Mouse (Mus musculus) gastrocnemius, adult 8-10 months (tissue): ENCODE data around the gene Wdr60. TPM values are rescaled to one million over a fixed set of nuclear protein-coding genes. Genes with fewer than 3 reads are reported as not detected.
"Not testable (repeated sequence)": the region's sequence is repeated elsewhere in the genome, so short reads cannot be mapped to it uniquely, and the experiment has no call there.

Experiments
- DNase-seq, 2 experiments: peaks; one replicate each; pipeline ENCODE4 v3.0.0; 2022; ENCODE audit warnings: low spot score in 2 of 2
- total RNA-seq, 4 experiments: library from RNA; stranded (reverse); gene quantifications; 2 replicates each; pipeline ENCODE4 v1.2.4; 2022

Wdr60 gene
- 10 to 100 TPM; 13.8 to 19.6 (median 14.2) TPM for total RNA-seq

DNA sequence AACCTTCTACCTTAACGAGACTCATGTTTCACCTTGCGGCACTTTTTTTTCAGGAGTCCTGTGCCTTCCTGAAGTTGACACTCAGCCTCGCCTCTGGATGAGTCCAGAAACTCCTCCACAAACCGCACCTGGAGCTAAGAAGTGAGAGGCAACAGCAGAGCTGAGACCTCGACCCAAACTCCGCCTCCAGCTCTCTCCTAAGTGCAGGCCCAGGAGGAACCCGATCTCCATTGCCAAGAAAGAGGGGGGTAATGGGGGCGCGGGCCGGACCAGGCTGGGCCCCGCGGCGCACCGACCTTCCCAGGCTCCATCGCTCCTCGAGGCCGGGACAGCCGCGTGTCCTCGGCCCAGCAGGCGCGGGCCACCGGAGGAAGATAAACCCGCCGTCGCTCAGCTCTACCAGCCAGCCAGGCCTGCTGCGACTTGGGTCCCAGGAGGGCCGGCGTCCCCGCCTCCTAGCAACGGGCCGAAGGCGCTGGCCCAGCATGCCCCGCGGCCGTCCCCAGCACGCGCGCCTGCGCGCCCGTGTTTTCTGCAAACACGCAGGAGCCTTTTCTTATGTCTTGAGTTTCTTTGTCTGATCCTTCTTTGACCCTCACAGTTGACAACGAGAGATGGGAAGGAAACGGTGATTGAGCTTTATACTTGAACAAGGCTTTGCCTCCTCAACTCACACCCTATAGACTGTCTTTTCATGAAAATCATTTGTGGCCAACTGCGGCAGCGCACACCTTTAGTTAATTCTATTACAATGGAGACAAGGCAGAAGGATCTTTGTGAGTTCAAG is at the start of gene Wdr60:
Gene Wdr60 (minus strand): TSS at position 468 of the 787 bp plus-strand sequence.
- peak; percentile 81 to 86 for DNase-seq

DNA sequence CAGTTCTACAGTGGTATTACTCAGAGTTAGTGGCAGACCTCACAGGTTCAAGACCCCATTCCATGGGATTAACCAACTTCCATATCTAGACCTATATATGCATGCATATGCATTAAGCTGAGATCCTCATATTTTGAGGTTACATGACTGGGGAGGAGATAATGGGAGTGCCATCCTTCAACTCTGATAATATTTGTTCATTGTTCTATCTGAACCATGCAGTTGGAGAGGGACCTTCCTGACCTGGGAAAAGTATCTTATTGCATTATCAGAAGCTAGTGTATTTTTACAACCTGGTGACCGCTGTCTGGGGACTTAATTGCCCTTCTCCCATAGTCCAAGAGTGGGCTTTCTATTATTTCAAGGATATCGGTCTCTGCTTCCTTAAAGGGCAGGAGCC is 45.8 kb upstream of the Wdr60 start:
- DNase-seq, result no peak

DNA sequence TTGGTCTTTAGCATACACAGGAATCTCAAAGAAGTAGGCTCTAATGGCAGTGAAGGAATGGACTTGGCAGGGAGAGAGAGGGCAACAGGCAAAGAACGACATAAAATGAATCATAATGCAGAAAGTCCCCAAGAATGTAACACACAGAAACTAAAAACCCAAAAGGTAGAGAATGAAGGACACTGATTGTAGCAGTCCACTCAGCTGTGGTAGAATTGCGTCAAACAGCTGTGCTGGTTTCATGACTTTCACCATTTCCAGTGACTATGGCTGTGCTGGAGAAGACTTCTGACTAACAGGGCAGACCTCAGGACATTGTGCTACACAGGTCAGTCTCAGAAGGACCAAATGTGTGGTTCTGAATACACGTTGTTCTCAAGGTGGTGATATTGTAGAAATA is 45.0 kb upstream of the Wdr60 start:
- no peak for DNase-seq

DNA sequence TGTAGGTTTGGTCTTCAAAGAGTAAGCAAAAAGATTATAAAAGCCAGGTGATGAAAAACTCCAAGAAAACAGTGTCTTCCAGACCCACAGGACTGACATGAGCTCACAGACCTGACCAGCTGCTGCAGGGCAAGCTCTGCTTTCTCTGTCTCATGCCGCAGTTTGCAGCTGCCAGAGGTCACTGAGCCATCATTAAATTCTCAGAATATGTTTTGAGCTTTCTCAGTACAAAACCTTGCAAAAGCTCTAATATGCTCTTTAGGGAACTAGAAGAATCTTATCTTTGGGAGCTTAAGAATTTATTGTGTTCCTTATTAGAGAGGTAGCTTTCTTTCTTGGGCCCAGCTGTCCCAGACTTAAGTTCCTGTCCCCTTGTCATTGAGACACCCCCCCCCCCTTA is 43.2 kb upstream of the Wdr60 start:
- DNase-seq, result no peak

DNA sequence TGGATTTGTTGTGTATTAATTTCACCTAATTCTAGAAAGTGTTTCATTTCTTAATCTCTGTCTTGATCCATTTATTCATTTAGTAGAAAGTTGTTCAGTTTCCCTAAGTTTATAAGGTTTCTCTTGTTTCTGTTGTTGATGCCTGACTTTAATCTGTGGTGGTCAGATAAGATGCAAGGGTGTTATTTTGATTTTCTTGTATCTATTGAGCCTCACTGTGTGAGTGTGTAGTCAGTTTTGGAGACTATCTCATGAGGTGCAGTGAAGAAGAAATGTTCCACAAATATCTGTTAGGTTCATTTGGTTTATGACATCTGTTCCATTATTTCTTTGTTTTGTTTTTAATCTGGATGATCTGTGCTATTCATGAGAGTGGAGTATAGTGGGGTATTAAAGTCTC is 39.4 kb upstream of the Wdr60 start:
- DNase-seq, result no peak

DNA sequence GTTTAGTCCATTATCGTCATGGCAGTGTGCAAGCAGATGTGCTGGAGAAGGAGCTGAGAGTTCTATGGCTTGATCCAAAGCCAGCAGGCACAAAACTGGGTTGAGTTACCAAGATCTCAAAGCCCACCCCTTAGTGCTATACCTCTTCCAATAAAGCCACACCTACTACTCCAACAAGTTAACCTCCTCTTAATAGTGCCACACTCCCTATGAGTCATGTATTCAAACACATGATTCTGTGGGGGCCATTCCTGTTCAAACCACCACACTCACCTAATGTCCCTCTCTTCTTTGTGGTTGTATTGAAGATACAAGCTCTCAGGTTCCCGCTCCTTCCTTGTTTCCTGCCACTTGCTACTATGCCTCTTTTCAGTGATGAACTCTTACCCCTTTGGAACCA is 37.1 kb upstream of the Wdr60 start:
- DNase-seq, result no peak

DNA sequence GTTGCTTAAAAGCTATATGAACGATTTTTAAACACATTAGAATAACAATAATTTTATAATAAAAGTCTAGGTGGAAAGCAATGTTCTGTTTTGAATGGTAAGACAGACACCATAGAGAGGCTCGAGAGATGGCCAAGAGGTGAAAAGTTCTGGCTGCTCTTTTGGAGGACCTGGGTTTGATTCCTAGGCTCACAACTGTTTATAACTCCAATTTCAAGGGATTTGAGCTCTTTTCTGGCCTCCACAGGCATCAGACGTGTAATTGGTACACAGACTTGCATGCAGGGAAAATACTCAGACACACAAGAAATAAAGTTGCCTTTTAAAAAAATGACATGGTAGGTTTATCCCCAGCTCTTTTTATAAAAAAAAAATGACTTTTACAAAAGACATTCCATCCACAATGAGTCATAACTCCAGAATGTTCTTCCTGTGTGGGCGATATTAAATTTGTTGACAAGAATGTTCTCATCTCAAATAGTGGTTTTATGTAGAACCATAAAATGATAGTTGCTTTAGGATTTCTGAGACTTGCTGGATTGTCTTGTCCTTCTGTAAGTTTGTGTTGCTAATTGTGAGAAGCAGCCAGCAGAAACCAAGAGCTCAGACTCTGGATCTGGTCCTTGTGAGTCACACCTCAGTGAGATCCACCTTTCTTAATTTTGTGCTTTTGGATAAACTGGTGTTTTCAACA is 30.9 kb upstream of the Wdr60 start:
- no peak for DNase-seq

DNA sequence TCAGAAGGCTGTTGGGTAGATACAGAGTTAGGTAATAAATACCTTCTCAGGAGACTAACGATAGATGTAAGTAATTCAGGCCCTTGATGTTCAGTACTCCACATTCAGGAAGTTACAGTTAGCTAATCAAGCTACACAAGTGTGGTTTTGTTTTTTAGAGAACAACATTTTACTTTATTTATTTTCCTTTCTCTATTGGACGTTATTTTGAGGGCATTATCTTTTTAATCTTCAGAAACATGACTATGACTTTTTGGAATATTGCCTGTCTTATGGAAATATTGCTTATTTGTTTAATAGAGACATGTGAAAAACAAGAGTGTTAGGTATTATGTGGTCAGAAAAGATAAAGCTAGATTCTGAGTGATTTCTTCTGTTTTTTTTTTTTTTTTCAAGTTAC is 30.4 kb upstream of the Wdr60 start:
- no peak for DNase-seq

DNA sequence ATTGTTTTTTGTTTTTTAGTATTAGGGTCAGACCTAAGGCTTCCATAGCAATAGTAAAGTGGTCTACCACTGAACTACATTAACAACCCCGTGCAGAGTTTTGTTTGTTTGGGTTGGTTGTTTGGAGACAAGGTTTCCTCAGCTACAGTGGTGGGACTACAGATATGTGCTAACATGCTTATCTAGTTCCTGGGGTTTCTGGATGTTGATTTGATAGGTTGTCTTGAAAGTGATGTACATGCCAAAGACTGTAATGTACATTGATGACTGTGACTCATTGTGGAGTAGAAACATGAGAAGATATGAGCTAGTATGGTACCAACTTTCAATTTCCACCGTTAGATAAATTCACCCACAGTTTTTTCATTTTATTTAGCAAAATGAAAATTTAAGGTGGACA is 20.7 kb upstream of the Wdr60 start:
- DNase-seq, result no peak

DNA sequence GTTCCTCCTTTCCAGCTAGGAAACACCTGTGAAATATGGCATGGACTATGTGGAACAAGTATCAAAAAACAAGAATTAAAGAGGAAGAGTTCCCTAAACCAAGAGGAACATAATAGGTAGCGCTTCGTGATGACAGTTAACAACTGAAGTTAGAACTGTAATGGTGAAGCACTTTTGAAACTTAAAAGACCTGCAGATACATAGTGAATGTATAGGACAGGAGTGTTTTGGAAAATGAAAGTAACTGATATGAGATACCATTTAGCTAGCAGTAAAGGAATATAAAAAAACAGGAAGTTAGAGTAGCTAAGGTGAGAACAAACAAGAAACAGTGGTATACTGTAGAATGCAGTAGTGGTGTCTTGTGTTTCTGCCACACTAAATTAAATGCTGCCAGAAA is 20.0 kb upstream of the Wdr60 start:
- no peak for DNase-seq

DNA sequence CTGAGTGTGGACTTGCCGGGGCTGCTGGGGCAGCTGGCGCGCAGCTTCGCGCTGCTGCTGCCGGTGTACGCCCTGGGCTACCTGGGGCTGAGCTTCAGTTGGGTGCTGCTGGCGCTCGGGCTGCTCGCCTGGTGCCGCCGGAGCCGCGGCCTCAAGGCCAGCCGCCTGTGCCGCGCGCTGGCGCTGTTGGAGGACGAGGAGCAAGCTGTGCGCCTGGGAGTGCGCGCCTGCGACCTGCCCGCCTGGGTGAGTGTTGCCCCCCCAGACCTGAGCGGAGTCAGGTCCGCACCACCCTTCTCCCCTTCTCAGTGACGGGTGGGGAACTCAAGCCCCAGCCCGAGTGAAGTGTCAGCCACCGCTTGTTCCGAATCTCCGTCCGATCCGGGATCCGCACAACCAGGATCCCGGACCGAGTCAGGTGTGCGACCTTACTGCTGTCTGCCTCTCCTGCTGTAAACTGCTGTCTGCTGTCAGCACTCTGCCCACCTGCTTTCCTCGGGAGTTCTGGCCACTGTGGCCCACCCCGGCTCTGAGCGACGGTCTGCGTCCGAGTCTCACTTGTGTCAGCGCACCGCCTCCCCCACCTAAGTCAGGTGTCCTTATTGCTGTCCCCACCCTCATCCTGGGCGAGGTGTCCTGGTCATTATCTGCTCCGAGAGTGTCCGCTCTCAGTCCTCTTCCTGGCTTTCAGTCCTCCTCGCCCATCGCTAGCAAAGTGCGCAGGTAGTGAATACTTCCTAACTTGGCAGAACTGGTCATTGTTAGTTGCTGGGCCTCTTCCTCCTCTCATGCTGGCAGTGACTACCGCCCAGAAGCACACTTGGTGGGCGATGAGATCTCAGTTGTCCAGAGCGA is 18.8 kb upstream of the Wdr60 start:
- peak in 1 of 2 experiments; percentile 16 for DNase-seq

DNA sequence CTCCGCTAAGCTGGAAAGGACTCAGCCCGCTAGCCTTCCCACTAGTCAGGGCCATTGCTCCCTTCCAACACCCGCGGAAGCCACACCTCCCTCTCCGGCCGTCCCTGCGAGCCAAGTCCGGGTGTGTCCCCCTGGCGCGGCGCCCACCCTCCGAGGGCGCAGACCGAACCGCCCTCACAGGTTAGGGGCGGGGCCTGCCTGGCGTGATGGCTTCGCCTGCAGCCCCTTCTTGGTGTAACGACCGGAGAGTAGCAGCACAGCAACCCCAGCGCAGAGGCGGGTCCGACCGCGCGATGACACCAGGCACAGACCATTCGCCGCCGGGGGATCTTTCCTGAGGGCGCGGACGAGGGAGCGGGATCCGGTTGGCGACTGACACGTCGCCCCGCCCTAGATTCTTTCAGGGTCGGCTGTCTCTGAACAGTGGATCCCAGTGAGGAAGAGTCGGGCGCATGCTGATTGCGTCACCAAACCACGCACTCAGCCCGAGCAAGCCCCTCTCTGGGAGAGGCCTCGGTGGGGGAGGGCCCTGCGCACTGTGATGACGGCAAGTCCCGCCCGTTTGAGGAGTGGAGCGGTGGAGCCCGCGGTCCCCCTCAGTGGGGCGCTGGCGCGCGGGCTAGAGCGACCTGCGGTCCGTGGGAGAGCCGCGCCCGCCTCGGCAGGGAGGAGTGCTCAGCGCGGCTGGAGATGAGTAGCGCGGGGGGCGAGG is 18.0 kb upstream of the Wdr60 start, which contains the start of gene Esyt2:
Gene Esyt2 (plus strand): TSS at position 544 of the 712 bp plus-strand sequence.
- peak; percentile 99 for DNase-seq

DNA sequence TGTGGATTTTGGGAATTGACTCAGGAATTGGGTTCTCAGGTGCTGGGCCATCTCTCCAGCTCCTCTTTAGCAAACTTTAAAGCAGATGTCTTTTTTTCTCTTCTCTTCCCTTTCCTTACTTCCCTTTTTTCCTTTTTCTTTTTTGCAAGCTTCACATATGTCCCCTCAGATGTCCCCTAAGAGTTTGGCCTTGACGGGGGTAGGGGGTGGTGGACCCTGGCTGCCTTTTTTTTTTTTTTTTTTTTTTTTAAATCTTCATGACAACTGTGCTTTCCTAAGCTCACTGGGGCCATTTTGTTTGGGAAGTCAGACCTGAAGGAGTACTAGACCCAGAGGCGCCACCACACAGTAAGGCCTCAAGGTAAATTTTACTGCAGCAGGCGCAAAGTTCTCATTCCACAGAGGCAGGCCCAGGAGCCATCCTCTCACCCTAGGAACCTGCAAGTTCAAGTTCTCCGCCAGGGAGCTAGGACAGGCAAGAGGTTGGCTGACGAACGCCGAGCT is 17.4 kb upstream of the Wdr60 start:
- no peak for DNase-seq

DNA sequence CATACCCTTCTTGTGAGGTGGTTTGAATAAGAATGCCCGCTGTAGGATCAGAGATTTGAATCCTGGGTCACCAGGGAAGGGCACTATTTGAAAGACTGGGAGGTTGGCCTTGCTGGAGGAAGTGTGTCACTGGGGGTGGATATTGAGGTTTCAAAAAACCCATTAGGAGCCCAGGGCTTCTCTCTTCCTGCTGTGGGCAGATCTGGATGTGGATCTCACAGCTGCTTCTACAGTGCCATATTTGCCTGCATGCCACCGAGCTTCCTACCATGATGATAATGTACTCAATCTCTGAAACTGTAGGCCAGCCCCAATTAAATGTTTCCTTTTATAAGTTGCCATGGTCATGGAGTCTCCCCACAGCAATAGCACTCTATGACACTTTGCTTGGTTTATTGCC is 16.4 kb upstream of the Wdr60 start:
- no peak for DNase-seq

DNA sequence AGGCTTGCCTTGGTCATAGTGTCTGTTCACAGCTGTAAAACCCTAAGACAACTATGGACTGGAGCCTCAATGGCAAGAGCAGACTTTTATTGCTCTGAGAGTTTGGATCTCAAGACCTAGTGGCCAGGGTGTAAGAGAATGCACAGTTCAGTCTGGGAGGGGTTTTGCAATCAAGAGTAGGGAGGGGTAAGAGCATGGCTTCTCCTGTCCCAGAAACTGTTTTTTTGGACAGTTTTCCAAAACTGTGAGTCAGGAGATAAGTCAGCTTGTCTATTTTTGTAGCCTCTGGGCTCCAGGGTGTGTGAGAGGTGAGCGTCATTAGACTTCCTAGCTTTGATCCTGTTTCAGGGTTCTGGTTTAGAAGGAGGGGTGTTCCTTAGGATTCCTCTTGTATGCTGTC is 15.7 kb upstream of the Wdr60 start:
- no peak for DNase-seq

DNA sequence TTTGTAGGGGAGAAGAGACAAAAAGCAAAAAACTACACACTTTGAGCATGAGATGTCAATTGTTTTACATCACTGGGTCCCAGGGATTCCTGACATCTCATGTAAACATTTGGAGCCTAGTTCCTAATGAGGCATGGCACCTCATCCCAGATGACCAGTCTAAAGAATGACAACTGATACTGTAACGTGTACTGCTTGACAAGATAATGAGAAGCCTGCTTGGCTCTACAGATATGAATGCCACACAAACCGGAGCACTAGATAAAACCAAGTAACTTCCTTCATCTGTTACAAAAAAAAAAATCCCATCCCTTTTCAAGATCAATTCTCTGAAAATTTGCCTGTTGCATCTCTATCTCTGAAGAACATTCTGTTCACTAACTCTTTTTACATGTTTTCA is 14.1 kb upstream of the Wdr60 start:
- no peak for DNase-seq

DNA sequence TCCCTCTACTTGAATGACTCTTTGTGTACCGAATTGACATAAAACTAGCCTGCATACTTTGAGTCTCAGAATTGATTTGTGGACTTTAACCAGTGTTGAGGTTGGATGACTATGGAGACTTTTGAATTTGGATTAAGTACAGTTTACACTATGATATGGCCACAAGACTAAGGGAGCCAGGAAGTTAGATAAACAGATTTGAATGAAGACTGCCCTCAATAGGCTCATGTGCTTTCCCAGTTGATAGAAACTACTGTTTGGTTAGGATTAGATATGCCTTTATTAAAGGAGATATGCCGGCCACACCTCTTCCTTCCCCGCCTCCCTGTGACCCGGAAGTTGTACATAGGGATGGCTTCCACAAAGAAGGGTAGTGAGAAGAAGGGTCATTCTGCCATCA is 12.8 kb upstream of the Wdr60 start:
- DNase-seq, result no peak

DNA sequence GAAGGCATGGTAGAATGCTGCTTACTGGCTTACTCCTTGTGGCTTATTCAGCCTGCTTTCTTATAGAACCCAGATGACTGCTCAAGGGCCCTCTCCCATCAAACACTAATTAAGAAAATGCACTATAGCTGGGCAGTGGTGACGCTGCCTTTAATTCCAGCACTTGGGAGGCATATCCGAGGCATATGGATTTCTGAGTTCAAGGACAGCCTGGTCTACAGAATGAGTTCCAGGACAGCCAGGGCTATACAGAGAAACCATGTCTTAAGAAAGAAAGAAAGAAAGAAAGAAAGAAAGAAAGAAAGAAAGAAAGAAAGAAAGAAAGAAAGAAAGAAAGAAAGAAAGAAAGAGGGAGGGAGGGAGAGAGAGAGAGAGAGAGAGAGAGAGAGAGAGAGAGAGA is 12.3 kb upstream of the Wdr60 start, which contains the start of gene Gm11027:
Gene Gm11027 (plus strand): TSS at position 301 of the 400 bp plus-strand sequence.
- DNase-seq, result not testable (repeated sequence)

DNA sequence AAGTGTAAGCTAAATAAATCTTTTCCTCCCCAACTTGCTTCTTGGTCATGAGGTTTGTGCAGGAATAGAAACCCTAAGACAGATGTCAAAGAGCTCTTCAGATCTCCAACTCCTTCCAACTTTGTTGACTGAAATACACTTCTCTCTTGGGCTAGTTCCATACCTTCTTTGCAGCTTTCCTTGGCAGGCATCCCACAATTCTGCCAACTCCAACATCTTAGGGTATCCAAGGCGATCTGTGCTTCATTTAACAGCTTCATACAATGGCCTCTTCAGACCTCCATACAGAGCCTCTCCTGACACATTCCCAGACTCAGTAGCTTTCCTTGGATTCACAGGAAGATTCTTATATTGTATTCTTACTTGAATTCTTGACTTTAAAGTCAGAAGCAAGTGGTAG is 10.9 kb upstream of the Wdr60 start:
- no peak for DNase-seq

DNA sequence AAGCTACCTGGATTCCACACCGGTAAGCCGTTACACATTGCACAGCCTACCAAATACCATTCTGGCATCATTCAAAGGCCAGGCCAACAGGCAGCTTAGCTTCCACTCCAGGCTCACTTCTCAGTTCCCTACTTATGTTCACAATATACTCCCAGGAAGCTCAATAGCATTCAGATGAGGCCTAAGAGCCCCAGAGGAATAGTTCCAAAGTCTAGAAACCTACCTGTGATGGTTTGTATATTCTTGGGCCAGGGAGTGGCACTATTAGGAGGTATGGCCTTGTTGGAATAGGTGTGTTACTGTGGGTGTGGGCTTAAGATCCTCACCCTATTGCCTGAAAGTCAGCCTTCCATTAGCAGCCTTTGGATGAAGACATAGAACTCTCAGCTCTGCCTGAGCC is 8.2 kb upstream of the Wdr60 start:
- no peak for DNase-seq

DNA sequence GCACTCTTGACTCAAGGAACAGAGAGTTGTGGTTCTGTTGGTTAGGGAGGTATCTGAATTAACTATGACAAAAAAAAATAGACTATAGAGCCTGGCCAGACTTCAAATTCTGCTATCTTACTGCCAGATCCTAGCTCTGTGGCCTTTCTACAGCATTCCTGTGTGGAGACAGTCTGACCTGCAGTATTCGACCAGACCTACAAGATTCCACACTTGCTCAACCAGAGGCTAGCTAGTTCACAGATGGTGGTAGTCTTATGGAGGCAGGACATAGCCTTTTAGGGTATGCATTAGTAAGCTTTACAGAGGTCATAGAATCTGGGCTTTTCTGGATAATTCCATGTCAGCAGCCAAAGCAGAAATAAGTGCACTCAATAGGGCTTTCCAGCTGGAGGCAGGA is 7.7 kb upstream of the Wdr60 start:
- DNase-seq, result no peak
